Mouse (Mus musculus) cerebellum, postnatal 14 days (tissue): Measurements from ENCODE around the gene Slc22a23.

Experiments
- DNase-seq, 2 experiments: peaks; one replicate each; pipeline ENCODE4 v3.0.0; 2021; ENCODE audit warnings: mixed read lengths in 2 of 2

Slc22a23 gene

GRCm38 (mm10) chr13:34228905-34229304 is 116.1 kb downstream of the Slc22a23 start:
- DNase-seq, result no peak

DNA sequence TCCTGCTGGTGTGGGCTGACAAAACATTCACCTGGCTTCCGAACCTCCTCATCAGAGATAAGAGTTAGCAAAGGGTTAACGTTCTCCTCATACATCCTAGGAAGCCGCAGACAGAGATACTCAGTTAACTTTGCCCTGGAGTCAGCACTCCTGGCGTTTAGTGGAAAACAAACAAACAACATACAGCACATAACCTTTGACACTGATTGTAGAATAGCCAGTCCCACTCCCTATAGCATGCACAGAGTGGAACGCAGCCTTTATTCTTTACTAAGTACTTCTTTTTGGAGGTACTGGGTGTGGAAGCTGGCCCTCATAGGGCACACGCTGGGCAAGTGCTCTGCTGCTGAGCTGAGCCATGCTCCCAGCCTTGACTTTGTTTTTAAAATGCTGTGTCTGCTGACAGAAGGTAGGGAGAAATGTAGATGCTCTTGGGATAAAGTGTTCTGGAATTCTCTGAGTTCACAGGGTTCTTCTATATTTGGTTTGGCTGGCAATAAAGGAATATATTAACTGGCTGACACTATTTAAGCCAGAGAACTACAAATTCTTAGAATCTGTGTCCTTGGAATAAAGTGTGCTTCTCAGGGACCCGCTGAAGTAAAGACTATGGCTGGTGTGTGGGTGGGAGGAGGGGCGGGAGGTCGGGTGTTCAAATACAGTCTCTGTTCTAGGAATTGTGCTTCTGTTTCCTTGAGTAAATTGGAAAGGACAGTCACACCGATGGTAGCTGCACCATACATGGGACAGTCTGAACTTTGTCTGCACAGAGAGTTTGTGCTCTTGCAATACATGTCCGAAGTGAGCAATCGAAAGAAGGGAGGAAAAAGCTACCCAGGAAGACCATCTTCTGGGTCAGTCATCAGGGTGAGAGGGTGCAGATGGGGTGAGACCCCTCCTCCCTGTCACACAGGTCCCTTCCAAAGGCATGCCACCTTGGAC is 117.0 kb downstream of the Slc22a23 start:
- no peak for DNase-seq

GRCm38 (mm10) chr13:34226940-34227339 is 118.0 kb downstream of the Slc22a23 start:
- no peak for DNase-seq

- peak; percentile 71 for DNase-seq
Observed at GRCm38 (mm10) chr13:34222985-34223384, 122.0 kb downstream of the Slc22a23 start.

DNA sequence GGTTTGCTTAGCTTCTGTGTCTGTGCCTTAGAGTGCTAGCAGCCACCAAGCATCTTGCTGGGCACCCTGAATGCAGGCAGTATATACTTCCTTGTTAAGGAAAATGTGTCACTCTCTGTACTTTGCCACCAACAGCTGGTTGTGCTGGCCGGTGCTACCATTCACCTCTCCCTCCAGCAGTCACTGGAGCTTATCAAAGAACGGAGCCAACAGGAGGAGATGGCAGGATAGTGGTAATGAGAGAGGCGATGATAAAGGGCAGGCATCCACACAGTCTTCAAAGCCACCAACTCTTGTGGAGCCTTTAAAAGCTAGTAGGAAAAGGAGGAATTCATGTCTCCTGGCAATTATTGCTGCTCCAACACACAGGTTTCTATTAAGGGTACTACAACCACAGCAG is 125.3 kb downstream of the Slc22a23 start:
- no peak for DNase-seq

- no peak for DNase-seq
Observed at GRCm38 (mm10) chr13:34218776-34219175, 126.2 kb downstream of the Slc22a23 start.

GRCm38 (mm10) chr13:34214855-34215254 is 130.1 kb downstream of the Slc22a23 start:
- no peak for DNase-seq

GRCm38 (mm10) chr13:34212735-34213212 is 132.2 kb downstream of the Slc22a23 start:
- DNase-seq, result no peak

DNA sequence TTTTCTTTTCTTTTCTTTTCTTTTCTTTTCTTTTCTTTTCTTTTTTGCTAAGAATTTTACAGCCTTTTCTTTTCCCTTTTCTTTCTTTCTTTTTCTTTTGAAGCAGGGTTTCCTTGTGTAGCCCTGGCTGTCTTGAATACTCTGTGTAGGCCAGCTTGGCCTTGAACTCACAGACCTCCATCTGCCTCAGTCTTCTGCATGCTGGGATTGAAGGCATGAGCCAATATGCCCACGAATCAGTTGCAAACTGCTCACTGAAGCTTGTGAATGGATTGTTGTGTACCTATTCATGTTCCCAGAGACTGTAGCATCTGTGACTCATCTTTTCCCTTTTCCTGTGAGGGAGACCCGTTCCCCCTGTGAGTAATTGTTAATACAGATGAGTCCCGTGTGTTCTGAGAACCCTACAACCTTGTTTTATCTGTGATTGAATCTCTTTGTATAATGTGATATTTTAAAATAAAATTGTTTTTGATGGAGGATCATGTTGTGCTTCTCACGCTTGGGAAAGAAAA is 133.7 kb downstream of the Slc22a23 start:
- peak; percentile 45 to 46 for DNase-seq

GRCm38 (mm10) chr13:34207714-34208470 is 137.1 kb downstream of the Slc22a23 start:
- no peak for DNase-seq

GRCm38 (mm10) chr13:34205216-34205615 is 139.8 kb downstream of the Slc22a23 start:
- DNase-seq, result no peak

- no peak for DNase-seq
Observed at GRCm38 (mm10) chr13:34195676-34196075, 149.3 kb downstream of the Slc22a23 start.

- DNase-seq, result no peak
Observed at GRCm38 (mm10) chr13:34193384-34193783, 151.6 kb downstream of the Slc22a23 start.

DNA sequence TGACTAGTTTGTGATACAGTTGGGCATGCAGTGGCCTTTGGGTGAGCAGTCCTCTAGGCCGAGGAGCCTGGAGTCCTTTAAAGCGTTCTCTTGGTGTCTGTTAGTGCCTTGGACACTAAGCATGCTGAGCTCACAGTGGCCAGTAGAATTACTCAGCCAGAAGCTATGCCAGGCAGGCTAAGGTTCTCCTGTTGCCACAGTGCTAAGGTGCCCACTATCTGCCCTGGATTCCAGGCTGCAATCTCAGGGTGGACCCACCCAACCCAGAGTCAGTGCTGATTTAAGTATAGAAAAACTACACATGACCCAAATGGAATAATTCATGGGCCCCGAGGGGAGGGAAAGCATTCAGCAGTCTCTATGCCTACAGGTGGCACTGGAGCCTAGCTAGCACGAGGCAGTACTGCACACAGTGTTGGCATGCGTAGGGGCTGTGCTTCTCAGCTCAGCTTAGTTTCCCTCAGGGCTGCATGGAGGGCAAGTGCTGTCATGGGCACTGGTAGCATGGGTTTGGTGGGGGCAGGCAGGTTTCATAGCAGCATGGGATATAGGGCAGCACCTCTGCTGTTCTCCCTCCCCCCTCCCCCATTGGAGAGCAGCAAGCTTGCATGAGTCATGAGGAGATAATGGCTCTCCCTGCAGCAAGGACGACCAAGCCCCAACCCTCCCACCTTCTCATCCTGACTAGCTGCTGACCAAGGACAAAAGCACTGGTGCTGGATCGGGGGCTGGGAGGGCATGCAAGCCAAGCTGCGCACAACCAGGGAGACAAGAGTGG is 152.4 kb downstream of the Slc22a23 start:
- no peak for DNase-seq

GRCm38 (mm10) chr13:34187571-34187970 is 157.4 kb downstream of the Slc22a23 start:
- peak; percentile 80 to 85 for DNase-seq

- DNase-seq, result no peak
Observed at GRCm38 (mm10) chr13:34185371-34185770, 159.6 kb downstream of the Slc22a23 start.

GRCm38 (mm10) chr13:34181624-34182023 is 163.4 kb downstream of the Slc22a23 start:
- DNase-seq, result no peak

DNA sequence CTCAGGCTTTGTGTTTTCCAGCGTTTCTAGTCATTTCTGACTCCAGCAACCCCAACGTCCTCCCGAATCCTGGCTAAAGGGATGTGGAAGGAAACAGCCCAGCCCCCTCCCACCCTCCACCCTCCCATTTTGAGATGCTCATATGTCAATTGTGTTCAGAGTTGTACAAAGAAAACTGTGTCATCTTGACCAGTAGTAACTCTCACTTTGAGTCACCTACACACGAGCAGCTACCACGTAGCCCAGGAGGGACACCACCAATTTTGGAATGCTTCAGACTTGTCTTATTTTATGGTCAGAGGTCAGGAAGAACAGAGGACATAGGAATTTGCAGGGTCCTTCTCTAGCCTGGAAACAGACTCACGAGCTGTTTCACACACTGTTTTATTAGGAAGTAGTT is 171.0 kb downstream of the Slc22a23 start:
- no peak for DNase-seq

DNA sequence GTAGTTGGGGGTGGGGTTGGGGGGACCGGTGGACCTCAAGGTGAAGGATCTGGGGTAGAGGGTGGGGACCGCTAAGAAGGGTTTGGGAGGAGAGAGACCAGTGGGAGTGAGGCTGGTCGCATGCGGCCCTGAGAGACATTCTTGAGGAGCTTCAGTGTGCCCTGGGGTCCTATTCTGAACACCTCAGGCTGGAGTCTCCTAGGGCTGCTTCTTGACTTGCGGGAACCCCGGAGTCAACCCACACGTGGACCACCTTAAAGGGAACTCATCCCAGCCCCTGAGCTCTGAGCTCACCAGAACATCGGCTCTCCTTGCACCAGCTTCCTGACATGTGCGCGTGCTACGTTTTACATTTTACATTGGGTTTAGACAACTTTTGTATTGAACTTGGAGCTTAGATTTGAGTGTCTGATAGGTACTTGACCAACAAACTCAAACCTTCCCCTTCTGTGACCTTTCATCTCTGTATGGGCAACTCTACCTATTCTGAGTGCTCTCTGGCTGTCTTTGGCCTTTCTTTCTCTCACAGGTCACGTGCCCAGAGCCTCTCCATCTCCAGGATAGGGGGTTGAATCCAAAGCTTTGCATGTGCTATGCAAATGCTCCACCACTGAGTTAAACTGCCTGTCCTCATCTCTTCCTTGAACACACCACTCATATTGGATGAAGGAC is 181.5 kb downstream of the Slc22a23 start:
- DNase-seq, result peak in 1 of 2 experiments; percentile 20

DNA sequence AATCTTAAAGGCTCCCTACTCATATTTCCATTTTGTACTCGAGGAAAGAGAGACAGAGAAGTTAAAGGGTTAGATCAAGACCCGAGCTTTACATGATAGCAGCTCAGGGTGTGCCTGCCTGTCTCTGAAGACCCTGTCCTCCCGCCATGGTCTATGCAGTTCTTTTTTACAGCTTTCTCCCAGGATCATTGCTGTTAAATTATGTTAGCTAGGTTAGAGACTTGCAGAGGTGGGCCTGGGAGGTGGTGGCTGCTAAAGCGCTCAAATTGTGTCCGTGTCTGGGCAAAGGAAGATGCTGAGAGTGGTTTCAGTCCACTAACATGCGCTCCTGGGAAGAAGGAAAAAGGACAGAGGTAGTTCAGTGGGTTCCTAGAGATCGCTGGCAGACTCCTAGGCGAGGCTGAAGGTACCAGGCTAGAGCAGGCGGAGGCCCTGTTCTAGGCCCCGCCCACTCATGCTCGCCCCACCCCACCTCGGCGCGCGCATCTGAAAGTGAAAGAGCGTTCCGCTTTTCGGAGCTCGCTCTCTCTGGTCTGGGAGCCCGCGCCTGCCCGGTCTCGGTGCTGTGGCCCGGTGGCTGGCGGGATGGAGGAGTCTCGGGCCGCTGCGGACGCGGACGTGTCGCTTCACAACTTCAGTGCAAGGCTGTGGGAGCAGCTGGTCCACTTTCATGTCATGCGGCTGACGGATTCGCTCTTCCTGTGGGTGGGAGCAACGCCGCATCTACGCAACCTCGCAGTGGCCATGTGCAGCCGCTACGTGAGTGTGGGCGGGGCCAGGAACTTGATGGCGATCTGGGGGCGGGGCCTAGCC is 182.3 kb downstream of the Slc22a23 start, which contains the start of gene Psmg4:
Gene Psmg4, plus strand, starts transcription at position 474 of the 813 bp plus-strand sequence.
- peak; percentile 94 to 96 for DNase-seq

DNA sequence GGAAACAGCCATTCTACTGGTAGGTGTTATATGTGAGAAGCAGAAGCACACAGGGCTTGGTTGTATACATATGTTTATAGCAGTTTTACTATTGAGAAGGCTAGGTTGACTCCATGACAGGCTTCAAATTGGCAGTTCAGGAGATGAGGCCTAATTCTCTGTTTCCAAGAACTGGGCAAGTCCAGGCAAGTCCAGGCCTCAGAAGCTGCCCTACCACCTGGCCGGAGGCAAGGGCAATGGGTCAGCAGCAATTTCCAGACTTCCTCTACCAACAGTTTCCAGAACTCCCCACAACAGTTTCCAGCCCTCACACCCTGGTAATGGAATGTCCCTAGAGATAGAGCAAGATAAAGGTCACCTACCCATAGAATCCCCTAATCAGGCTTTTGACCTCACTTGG is 185.1 kb downstream of the Slc22a23 start:
- no peak for DNase-seq
